Mouse (Mus musculus) embryonic facial prominence, embryonic 10.5 days (tissue): Measurements from ENCODE around the gene Hs3st5. TPM values are rescaled to one million over a fixed set of nuclear protein-coding genes. Genes with fewer than 3 reads are reported as not detected.
"Not testable (repeated sequence)": the region's sequence is repeated elsewhere in the genome, so short reads cannot be mapped to it uniquely, and the experiment has no call there.

Source experiments
- DNase-seq: peaks from one replicate; pipeline ENCODE4 v3.0.0-alpha.2; 2017; ENCODE audit warnings: low spot score
- H3K27ac ChIP-seq: fragments of 300-500 bp; sonication (generic); replicated peaks from 2 replicates; pipeline ENCODE4 v1.5.1; 2016; ENCODE audit warnings: mild to moderate bottlenecking
- H3K27me3 ChIP-seq: fragments of 300-500 bp; sonication (generic); replicated peaks from 2 replicates; pipeline ENCODE4 v1.6.1; 2016; ENCODE audit warnings: low read depth, mild to moderate bottlenecking; ENCODE audit not compliant: poor library complexity, severe bottlenecking
- H3K36me3 ChIP-seq: fragments of 300-500 bp; sonication (generic); replicated peaks from 2 replicates; pipeline ENCODE4 v1.6.1; 2016; ENCODE audit warnings: mild to moderate bottlenecking, moderate library complexity
- H3K4me1 ChIP-seq: fragments of 300-500 bp; sonication (generic); 2 replicates; pipeline ENCODE4 v1.6.1; 2016
- H3K4me3 ChIP-seq: fragments of 300-500 bp; sonication (generic); 2 replicates; pipeline ENCODE4 v1.5.1; 2016; ENCODE audit warnings: mild to moderate bottlenecking, moderate library complexity
- H3K9me3 ChIP-seq: fragments of 300-500 bp; sonication (generic); 2 replicates; pipeline ENCODE4 v1.6.1; 2016; ENCODE audit warnings: mild to moderate bottlenecking
- WGBS: fragments of 180-500 bp; shearing (Covaris S2); methylation state at CpG from one replicate; pipeline ENCODE4 v1.1.7; 2016; 5-methylcytosine and 5-hydroxymethylcytosine counted together
- polyA plus RNA-seq: library from polyadenylated mRNA; unstranded; fragments of >200 nt; fragmentation: Nextera tagmentation; extraction: Ambion mirVana; gene quantifications from 2 replicates; pipeline ENCODE4 v1.2.1, GENCODE M21; 2016

Hs3st5 gene
- polyA plus RNA-seq, 1 experiment from 2014 or later: 3.3 TPM

DNA sequence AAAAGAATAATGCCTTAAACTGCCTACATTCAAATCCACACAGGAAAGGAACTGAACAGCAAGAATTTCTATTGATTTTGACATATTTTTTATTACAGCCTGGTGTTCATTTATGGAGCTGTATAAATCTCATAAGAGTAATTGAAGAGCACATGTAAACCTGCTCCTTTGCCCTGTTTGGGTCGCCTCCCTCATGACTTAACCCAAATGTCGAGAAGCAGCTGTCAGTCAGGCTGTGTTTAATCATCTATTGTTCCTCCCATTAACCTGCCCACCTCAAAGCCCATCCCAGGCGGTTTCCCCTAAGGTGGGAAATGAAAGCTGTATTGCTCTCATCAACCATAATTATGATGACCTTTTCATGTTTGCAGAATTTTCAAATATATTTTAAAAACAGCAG is 65.9 kb downstream of the Hs3st5 start:
- no peak for DNase-seq
- Histone ChIP-seq H3K4me1 (0 out of 2 replicates have a peak, but pooled peaks cover 4% of the 10 kb centered on the region), H3K27ac (no peak overlapping the region), H3K36me3 (no peaks in the 10 kb centered on the region), H3K4me3 (no peak overlapping the region), H3K27me3 (no peaks in the 10 kb centered on the region), H3K9me3 (no peaks in the 10 kb centered on the region)
- WGBS: 62% methylated on average over 3 of the region's 3 CpGs

DNA sequence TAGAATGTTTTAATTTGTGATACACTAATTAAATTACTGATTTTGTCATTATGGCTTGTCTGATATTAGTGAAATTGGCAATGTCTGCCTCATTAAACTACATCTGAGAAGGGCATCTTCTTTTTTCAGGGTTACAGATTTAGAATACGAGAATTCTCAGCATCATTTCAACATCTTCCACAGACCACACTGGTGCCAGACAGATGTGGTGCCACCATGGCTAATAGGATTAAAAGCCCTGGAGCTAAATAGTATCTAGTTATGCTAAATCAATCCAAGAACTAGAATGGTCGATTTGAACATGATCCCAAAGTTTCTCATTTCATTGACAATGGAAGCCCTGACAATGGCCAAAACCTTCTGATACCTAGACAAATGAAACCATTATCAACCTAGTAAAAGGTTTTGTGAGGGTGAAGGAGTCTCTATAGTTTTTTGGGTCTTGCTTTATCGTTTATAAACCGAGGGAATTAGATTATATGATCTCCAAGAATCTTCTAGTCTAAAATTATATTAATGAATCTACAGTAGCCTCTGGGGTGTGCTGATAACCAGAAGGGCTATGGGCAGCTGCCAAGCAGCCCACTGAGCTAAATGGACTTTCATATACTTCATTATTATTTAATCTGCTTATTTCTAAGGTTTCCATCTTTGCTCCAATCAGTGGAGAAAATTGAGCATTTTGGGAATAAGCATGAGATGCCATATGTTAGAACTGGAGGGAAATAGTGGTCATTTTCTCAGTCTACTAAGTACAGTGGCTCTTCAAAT is 71.9 kb downstream of the Hs3st5 start:
- Histone ChIP-seq H3K36me3 (no peaks in the 10 kb centered on the region), H3K4me3 (no peak overlapping the region), H3K9me3 (no peaks in the 10 kb centered on the region), H3K27me3 (no peaks in the 10 kb centered on the region), H3K27ac (no peak overlapping the region), H3K4me1 (no peaks in the 10 kb centered on the region)
- 74% methylated on average over 4 of the region's 4 CpGs for WGBS
- no peak for DNase-seq

- H3K9me3 ChIP-seq: no peaks in the 10 kb centered on the region
- no peaks in the 10 kb centered on the region for H3K4me1 ChIP-seq
- no peak for DNase-seq
- H3K27ac ChIP-seq: no peak overlapping the region
- no peak overlapping the region for H3K4me3 ChIP-seq
- H3K36me3 ChIP-seq: no peaks in the 10 kb centered on the region
- WGBS: 94% methylated on average over 1 of the region's 1 CpGs
- no peaks in the 10 kb centered on the region for H3K27me3 ChIP-seq
Measured at GRCm38 (mm10) chr10:36610400-36610799, 103.8 kb downstream of the Hs3st5 start.

DNA sequence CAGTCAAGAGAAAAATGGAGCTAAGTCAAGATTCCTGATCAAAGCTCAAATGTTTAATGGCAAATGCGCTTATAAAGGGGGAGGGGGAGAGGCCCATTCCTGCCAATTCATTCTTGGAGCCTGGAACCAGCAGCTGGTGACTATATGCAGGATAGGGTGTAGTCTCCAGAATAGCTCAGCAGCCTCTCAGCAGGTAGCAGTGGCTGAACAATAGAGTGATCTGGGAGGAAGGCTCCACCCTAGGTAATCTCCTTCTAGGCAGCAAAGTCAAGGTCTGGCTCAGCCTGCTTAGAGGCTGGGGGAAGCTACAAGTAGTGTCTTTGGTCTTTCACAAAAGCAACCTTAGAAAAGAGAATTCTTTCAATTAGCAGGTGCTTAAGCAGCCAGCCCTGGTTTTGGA is 104.8 kb downstream of the Hs3st5 start:
- WGBS: 38% methylated on average over 1 of the region's 1 CpGs
- not testable (repeated sequence) for H3K27ac ChIP-seq, H3K36me3 ChIP-seq, DNase-seq, H3K9me3 ChIP-seq, H3K27me3 ChIP-seq, H3K4me1 ChIP-seq, H3K4me3 ChIP-seq

- H3K4me1 ChIP-seq: no peaks in the 10 kb centered on the region
- H3K36me3 ChIP-seq: no peaks in the 10 kb centered on the region
- H3K9me3 ChIP-seq: no peaks in the 10 kb centered on the region
- no peak overlapping the region for H3K4me3 ChIP-seq
- WGBS: 91% methylated on average over 1 of the region's 1 CpGs
- H3K27ac ChIP-seq: no peak overlapping the region
- no peak for DNase-seq
- H3K27me3 ChIP-seq: no peaks in the 10 kb centered on the region
Measured at GRCm38 (mm10) chr10:36623037-36623436, 116.4 kb downstream of the Hs3st5 start.

DNA sequence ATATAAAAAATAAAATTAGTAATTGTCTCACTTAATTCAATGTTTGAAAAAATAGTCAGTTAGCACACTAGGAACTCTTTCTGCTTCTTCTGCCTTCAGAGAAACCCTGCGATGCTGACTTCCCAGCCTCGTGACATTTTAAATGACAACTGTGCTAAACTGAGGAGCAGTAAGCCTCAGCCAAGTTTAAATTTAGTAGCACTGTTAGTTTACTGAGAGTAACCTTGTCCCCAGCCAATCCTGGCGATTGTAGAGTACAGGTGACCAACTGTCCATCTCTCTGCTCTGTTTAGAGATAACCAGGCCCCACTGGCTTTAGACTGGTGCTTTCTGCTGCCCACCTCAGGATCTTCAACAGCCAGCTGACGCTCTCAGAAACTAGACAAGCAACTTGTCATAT is 121.3 kb downstream of the Hs3st5 start:
- no peak for DNase-seq
- WGBS: 88% methylated on average over 4 of the region's 4 CpGs
- Histone ChIP-seq H3K27me3 (no peaks in the 10 kb centered on the region), H3K4me3 (no peak overlapping the region), H3K27ac (no peak overlapping the region), H3K4me1 (no peaks in the 10 kb centered on the region), H3K36me3 (no peaks in the 10 kb centered on the region), H3K9me3 (no peaks in the 10 kb centered on the region)

DNA sequence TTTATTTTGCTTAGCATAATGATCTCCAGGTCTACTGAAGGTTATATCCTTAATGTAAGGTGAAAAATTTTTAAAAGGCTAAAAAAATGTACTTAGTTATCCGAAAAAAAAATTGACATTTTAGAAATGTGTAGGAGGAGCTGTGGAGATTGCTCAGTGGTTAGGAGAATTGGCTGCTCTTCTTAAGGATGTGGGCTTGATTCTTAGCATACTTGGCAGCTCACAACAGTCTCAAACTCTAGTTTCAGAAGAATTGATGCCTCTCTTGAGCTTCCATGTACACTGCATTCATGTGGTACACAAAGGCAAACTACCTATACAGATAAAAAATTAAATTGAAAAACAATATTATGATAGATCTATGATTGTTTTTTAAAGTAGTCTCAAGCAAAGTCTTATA is 125.1 kb downstream of the Hs3st5 start:
- DNase-seq: no peak
- no peak overlapping the region for H3K4me3 ChIP-seq
- H3K27me3 ChIP-seq: no peaks in the 10 kb centered on the region
- no peaks in the 10 kb centered on the region for H3K4me1 ChIP-seq
- 87% methylated on average over 1 of the region's 1 CpGs for WGBS
- no peaks in the 10 kb centered on the region for H3K36me3 ChIP-seq
- no peak overlapping the region for H3K27ac ChIP-seq
- no peaks in the 10 kb centered on the region for H3K9me3 ChIP-seq

GRCm38 (mm10) chr10:36650653-36651052 is 144.0 kb downstream of the Hs3st5 start:
- H3K4me3 ChIP-seq: no peak overlapping the region
- H3K9me3 ChIP-seq: no peaks in the 10 kb centered on the region
- H3K27me3 ChIP-seq: no peaks in the 10 kb centered on the region
- H3K36me3 ChIP-seq: no peaks in the 10 kb centered on the region
- WGBS: 90% methylated on average over 5 of the region's 5 CpGs
- no peak for DNase-seq
- H3K27ac ChIP-seq: no peak overlapping the region
- no peaks in the 10 kb centered on the region for H3K4me1 ChIP-seq

DNA sequence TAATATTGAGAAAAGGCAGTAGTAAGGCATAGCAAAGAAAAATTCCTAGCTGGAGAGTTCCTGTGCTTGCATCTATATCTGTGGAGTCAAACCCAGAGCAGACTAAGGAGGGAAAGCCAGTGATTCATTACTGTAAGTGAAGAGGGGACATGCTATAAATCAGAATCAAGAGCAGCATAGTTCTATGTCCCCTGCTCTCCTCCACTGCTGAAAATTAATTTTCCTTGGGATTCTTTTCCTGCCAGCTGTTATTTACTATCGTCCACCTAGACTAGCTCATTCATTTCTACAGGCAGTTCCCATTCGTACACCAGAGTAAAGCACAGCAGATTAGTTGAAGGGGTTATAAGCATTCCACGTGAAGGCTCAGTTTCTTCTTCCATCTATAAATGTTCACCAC is 207.4 kb downstream of the Hs3st5 start:
- Histone ChIP-seq H3K27me3 (no peaks in the 10 kb centered on the region), H3K4me1 (no peaks in the 10 kb centered on the region), H3K9me3 (no peaks in the 10 kb centered on the region), H3K36me3 (no peaks in the 10 kb centered on the region), H3K4me3 (no peak overlapping the region), H3K27ac (no peak overlapping the region)
- 86% methylated on average over 3 of the region's 3 CpGs for WGBS
- DNase-seq: no peak

GRCm38 (mm10) chr10:36726239-36726638 is 219.6 kb downstream of the Hs3st5 start:
- Histone ChIP-seq H3K9me3 (no peaks in the 10 kb centered on the region), H3K27me3 (no peaks in the 10 kb centered on the region), H3K36me3 (no peaks in the 10 kb centered on the region), H3K4me3 (no peak overlapping the region), H3K27ac (no peak overlapping the region), H3K4me1 (peaks cover 3% of the 10 kb centered on the region; the same call in 1 of the 2 replicates)
- 90% methylated on average over 3 of the region's 3 CpGs for WGBS
- DNase-seq: no peak

DNA sequence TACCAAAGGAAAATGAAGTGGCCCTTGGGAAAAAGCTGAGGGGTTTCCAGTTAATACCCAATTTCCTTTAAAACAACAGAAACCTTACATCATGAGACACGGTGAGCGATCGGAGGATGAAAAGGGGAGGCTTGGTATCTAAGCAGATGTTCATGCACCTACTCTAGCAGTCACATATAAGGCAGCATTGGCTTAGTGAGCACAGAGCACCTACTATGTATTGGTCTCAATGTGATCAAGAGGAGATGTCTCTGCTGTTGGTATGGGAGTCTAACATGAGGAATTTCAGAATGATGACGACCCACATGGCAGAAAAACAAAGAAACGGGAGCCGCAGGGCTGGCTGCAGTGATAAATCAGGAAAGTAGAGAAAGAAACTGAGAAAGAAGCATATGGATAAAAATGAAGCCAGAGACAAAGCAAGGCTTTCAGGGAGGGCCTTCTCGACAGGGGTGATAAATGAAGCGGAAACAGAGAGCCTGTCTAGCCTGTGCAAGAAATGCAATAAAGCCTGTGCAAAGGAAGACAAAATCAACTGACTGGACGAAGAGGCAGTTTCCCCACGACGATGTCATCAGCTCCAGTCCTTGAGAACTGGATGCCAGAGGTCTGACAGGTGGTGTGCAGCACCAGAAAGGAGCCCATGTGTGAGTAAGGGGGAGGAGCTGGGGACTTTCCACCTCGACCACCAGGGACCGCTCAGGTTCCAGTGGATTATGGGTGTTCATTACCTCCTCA is 222.9 kb downstream of the Hs3st5 start:
- H3K9me3 ChIP-seq: no peaks in the 10 kb centered on the region
- H3K36me3 ChIP-seq: no peaks in the 10 kb centered on the region
- peaks cover 3% of the 10 kb centered on the region; the same call in 1 of the 2 replicates for H3K4me1 ChIP-seq
- no peak overlapping the region for H3K4me3 ChIP-seq
- no peaks in the 10 kb centered on the region for H3K27me3 ChIP-seq
- no peak overlapping the region for H3K27ac ChIP-seq
- no peak for DNase-seq
- WGBS: 73% methylated on average over 13 of the region's 13 CpGs

GRCm38 (mm10) chr10:36739375-36739774 is 232.8 kb downstream of the Hs3st5 start:
- Histone ChIP-seq H3K4me1 (no peaks in the 10 kb centered on the region), H3K9me3 (no peaks in the 10 kb centered on the region), H3K27ac (no peak overlapping the region), H3K27me3 (no peaks in the 10 kb centered on the region), H3K36me3 (no peaks in the 10 kb centered on the region), H3K4me3 (no peak overlapping the region)
- DNase-seq: no peak

DNA sequence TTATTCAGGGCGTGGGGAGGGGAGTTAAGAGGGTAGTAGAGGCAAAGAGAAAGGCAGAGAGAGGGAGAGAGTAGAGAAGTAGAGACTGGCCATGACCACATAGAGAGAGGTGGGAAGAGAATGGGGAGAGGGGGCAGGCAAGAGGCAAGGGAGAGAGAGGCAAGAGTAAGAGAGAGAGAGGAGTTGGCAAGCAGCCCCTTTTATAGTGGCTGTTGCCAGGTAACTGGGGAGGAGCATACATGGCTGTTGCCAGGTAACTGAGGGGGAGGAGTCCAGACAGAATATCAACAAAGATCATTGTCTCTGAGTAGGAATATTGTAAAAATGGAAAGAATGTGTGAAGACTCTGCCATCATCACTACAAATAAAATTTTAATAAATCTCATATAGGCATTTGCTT is 243.4 kb downstream of the Hs3st5 start:
- 71% methylated on average over 1 of the region's 1 CpGs for WGBS
- no peaks in the 10 kb centered on the region for H3K9me3 ChIP-seq
- no peaks in the 10 kb centered on the region for H3K4me1 ChIP-seq
- H3K27me3 ChIP-seq: no peaks in the 10 kb centered on the region
- no peak for DNase-seq
- no peak overlapping the region for H3K4me3 ChIP-seq
- no peaks in the 10 kb centered on the region for H3K36me3 ChIP-seq
- H3K27ac ChIP-seq: no peak overlapping the region
